Mouse (Mus musculus) erythroblast, adult 5-6 weeks (primary cell): Measurements from ENCODE around the gene Pak2. TPM values are rescaled to one million over a fixed set of nuclear protein-coding genes. Genes with fewer than 3 reads are reported as not detected.
A peak's percentile ranks its signal among the peaks of the same experiment; 100 is the strongest.

Experiments used
- ATAC-seq: replicated peaks from 2 replicates; pipeline ENCODE4 v1.8.0; 2016; ENCODE audit warnings: moderate number of reproducible peaks, mild to moderate bottlenecking, moderate TSS enrichment, inconsistent platforms; ENCODE audit not compliant: poor library complexity, low FRiP score, severe bottlenecking
- total RNA-seq, 2 experiments: library from RNA; stranded (forward) in 1 of 2; stranded (reverse) in 1 of 2; fragments of 150-400 nt in 1 of 2; fragments of 200-764, 138-1000 nt in 1 of 2; gene quantifications; 2 replicates each; pipeline versions ENCODE4 v1.2.3 to v1.2.4; 2015 to 2017; ENCODE audit warnings: low replicate concordance in 2 of 2

Pak2 gene
- total RNA-seq, 2 experiments from 2014 or later: 10.2 to 18.1 TPM

DNA sequence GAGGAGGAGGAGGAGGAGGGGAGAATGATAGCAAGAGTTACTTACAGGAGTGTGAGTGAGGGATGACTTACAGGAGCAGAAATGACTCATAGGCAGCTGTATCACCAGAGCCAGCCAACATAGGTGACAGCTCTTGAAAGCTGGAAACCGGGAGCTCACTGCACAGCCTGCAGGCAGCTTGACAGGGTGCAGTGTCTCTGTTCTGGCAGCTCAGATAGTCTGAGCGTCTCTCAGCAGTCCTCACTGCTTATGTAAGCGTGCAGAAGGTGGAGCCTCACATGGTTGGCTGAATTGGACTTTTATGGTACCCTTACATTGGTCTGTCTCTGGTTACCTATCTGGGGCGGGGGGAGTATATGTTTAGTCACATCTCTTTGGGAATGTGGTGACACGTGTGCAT, 69.2 kb downstream of the Pak2 start:
- no peak for ATAC-seq

DNA sequence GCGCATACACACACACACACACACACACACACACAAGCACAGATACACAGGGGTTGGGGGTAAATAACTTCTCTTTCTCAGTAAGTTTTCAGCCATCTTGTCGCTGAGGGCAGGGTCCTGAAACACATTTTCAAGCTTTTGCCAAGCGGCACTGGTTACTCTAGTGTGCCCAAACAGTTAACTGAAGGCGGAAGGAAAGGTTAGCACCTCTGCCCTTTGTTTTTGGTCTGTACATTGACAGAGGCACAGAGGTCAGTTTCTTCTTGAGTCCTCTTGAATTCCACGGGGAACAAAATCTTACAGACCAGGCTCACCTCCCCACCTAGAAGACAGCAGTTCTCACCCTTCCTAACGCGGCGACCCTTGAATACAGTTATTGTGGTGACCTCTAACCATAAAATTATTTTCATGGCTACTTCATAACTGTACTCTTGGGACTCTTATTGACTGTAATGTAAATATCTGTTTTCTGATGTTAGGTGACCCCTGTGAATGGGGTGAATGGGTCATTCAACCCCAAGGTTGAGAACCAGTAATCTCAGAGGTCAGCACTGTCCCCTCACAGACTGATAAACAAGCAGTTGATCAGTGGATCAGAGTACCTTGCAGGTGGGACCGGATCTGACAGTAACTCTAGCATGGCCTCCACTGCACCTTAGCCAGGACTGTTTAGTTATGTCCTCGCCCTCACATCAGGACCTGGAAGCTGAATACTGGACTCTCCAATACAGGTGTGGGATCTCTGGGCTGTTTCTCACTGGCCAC, 70.4 kb downstream of the Pak2 start:
- ATAC-seq: no peak

DNA sequence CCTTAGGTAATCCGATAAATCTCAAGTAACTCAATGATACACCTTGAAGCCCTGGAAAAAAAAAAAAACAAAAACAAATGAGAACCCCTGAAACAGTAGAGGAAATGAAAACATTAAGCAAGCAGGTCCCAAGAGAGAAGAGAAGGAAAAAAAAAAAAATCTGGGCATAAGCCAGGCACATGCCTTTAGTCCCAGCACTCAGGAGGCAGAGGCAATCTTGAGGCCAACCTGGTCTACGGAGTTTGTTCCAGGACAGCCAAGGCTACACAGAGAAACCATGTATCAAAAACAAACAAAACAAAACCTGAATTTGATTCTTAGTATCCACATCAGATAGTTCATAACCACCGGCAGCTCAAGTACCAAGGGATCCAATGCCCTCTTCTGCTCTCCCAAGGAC, 74.4 kb downstream of the Pak2 start:
- ATAC-seq: no peak

DNA sequence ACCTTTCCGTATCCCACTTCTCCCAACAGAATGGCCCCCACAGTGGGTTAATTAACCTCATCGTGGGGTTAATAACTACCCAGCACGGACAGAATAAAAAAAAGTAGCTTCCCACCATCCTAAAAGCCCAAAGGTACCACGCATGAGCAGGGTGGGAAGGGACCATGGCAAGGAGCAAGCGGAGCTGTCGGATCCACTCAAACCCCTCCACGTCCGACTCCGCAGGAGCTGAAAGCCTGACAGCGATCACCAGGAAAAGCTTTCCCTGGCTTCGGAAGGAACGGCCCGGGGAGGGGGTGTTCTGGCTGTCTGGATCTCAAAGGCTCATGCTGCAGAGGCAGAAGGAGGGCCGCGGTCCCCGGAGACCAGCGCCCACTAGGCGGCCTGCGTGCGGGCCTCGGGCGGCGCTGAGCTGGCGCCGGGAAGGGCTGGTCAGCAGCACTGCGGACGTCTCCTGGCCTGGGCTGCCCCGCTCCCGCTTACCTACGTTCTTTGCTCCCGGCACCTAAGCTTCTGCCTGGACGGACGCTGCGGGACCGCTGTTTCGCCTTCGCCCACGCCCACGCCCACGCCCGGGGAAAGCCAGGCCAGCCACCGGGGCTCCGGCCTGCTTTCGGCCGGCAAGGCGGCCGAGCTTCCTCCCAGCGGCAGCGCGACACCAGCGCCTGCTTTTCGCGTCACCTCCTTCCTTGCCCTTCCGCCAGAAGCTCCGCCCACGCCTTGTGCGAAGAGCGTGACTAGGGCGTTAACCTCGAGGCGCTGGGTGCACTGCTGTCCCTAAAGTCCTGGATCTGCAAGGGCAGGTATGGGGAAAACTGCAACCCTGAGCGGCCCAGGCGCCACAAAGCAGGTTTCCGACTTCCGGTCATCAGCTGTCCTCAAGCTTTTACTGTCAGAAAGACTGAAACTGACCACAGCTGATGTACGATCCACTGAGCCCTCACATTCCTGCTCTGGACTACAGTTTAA, 76.3 kb downstream of the Pak2 start, which contains the start of gene Senp5:
TSS of gene Senp5 (minus strand) at position 779 of the 969 bp plus-strand sequence.
- ATAC-seq: peak; percentile 100

DNA sequence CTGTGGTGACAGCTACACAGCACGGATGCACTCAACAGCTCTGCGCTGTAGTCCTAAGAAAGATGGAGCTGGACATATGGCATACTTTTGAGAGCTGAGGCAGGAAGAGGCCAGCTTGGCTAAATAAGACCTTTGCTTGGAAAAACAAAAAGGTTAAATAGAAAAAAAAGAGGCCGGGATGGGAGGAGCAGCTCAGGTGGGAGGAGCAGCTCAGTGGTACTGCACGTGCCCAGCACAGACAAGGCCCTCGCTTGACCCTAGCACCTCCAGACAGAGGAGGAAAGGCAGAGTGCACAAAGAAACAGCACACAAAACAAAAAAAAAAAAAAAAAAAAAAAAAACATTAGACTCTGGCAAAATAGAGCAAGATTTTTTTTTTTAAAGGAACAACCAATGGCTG, 82.8 kb downstream of the Pak2 start:
- ATAC-seq: no peak

DNA sequence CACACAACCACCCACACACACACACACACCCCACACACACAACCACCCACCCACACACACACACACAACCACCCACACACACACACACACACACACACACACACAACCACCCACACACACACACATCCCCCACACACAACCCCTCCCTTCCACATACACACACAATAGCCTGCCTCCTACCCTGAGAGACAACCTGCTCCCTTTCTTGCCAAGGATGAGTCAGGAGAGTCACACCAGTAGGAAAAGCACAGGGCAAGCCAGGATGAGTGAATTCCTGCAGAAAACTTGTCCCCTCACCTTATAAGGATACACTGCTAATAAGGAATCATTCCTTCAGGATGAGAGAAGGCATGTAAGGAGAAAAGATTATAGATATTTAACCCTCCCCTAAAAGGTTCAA, 85.2 kb downstream of the Pak2 start:
- no peak for ATAC-seq

DNA sequence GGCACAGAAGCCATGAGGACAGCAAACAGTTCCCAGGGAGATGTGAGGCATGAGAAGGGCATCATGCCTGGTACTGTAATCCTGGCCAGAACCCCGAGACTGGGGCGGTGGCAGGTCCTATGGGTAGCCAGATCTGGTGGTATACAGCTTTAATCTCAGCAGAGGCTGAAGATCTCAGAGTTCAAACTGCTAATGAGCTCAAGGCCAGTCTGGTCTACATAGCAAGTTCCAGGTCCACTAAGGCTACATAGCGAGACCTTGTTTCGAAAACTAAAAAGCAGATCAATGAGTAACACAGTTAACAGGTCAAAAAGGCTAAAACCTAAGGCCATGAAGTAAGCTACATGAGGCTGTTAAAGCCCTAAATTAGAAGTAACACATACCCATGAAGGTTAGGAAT, 85.9 kb downstream of the Pak2 start:
- no peak for ATAC-seq

DNA sequence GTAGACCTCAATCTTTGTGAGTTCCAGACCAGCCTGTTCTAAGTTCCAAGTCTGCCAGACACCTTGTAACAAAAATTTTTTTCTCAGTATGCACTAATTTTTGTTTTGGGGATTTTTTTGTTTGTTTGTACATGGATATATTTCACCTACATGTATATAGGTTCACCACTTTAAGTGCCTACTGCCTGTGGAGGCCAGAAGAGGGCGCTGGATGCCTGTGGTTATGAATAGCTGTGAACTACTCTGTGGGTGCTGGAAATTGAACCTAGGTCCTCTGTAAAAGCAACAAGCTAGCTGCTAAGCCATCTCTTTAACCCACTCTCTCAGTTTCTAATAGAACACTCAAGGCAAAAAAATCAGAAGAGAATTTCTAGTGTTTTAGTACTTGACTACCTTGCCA, 87.1 kb downstream of the Pak2 start:
- no peak for ATAC-seq

DNA sequence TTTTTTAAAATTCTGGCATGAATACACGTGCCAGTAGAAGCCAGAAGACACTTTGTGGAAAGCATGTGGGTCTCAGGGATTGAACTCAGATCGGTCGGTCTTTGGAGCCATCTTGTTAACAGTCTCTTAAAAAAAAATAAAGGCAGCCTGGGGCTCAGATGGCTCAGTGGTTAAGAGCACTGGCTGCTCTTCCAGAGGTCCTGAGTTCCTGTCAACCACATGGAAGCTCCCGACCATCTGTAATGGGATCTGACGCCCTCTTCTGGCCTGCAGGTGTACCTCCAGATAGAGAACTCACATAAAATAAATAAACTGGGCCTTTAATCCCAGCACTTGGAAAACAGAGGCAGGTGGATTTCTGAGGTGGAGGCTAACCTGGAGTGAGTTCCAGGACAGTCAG, 98.2 kb downstream of the Pak2 start:
- ATAC-seq: no peak

DNA sequence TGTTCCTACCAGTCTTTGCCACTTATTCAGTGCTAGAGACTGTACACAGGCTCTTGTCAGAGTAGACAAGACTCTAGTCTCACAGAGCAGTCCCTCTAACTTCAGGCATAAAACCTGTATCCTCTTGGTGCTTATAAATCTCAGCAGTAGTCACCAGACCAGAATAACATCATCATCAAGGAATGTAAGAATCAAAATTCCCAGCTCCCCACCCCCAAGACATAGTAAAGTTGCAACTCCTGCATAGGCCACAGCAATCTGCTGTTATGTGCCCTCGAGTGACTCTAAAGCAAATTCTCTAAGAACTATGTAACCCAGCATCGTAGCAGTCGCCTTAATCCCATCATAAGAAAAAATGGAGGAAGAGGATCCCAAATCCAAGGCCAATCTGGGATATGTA, 99.6 kb downstream of the Pak2 start:
- ATAC-seq: no peak

DNA sequence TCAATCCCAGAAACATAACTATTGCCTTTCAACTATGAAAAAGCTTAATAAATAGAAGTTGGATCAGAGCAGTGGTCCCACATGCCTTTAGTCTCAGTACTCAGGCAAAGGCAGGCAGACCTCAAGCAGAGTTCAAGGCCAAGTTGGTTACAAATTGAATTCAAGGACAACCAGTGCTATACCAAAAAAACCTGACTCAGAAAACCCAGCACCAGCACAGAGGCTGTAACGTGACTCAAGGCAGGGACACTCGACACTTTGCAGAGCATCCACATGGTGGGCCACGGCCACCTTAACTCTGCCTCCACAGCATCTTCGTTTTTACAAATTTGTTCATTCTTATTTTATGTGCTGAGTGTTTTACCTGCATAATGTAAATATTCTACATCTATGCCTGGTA, 103.9 kb downstream of the Pak2 start:
- ATAC-seq: no peak

Other genes starting within 250 kb of the Pak2 start
- not detected in 2 replicates for gene Meltf, start 200.5 kb downstream of the Pak2 start, total RNA-seq (2015; ENCODE audit: low replicate concordance)
- gene Meltf, start 200.5 kb downstream of the Pak2 start, total RNA-seq (2017; ENCODE audit: low replicate concordance): not detected in 2 replicates
- gene Pigz, start 145.5 kb downstream of the Pak2 start, total RNA-seq (2015; ENCODE audit: low replicate concordance): 1.9 TPM in 1 of 2 replicates, not detected in the other
- 0.09 and 0.98 TPM in 2 replicates for gene Pigz, start 145.5 kb downstream of the Pak2 start, total RNA-seq (2017; ENCODE audit: low replicate concordance)
- gene 0610012G03Rik, start 130.8 kb downstream of the Pak2 start, total RNA-seq (2015; ENCODE audit: low replicate concordance): 3.1 and 14.0 TPM in 2 replicates
- gene 0610012G03Rik, start 130.8 kb downstream of the Pak2 start, total RNA-seq (2017; ENCODE audit: low replicate concordance): 1.3 and 7.2 TPM in 2 replicates
- 3.1 and 11.7 TPM in 2 replicates for gene Ncbp2, start 130.8 kb downstream of the Pak2 start, total RNA-seq (2015; ENCODE audit: low replicate concordance)
- gene Ncbp2, start 130.8 kb downstream of the Pak2 start, total RNA-seq (2017; ENCODE audit: low replicate concordance): 4.9 and 8.9 TPM in 2 replicates
- gene Senp5, start 76.1 kb downstream of the Pak2 start, total RNA-seq (2015; ENCODE audit: low replicate concordance): 2.3 and 4.4 TPM in 2 replicates
- 2.8 and 4.6 TPM in 2 replicates for gene Senp5, start 76.1 kb downstream of the Pak2 start, total RNA-seq (2017; ENCODE audit: low replicate concordance)
- gene Pigx, start 20.4 kb upstream of the Pak2 start, total RNA-seq (2015; ENCODE audit: low replicate concordance): 16.9 and 30.4 TPM in 2 replicates
- gene Pigx, start 20.4 kb upstream of the Pak2 start, total RNA-seq (2017; ENCODE audit: low replicate concordance): 5.9 and 18.3 TPM in 2 replicates
- 13.4 and 15.4 TPM in 2 replicates for gene Cep19, start 20.5 kb upstream of the Pak2 start, total RNA-seq (2015; ENCODE audit: low replicate concordance)
- gene Cep19, start 20.5 kb upstream of the Pak2 start, total RNA-seq (2017; ENCODE audit: low replicate concordance): 9.1 and 15.0 TPM in 2 replicates
- 29.0 and 38.5 TPM in 2 replicates for gene Nrros, start 86.3 kb upstream of the Pak2 start, total RNA-seq (2015; ENCODE audit: low replicate concordance)
- 18.1 and 25.4 TPM in 2 replicates for gene Nrros, start 86.3 kb upstream of the Pak2 start, total RNA-seq (2017; ENCODE audit: low replicate concordance)
- gene Bex6, start 100.5 kb upstream of the Pak2 start, total RNA-seq (2015; ENCODE audit: low replicate concordance): 1.9 and 6.9 TPM in 2 replicates
- gene Bex6, start 100.5 kb upstream of the Pak2 start, total RNA-seq (2017; ENCODE audit: low replicate concordance): 3.2 and 7.8 TPM in 2 replicates
- 1.9 and 2.7 TPM in 2 replicates for gene Fbxo45, start 167.8 kb upstream of the Pak2 start, total RNA-seq (2015; ENCODE audit: low replicate concordance)
- 8.0 and 10.0 TPM in 2 replicates for gene Fbxo45, start 167.8 kb upstream of the Pak2 start, total RNA-seq (2017; ENCODE audit: low replicate concordance)
- gene Wdr53, start 167.9 kb upstream of the Pak2 start, total RNA-seq (2015; ENCODE audit: low replicate concordance): 0.58 and 2.3 TPM in 2 replicates
- 5.3 and 5.6 TPM in 2 replicates for gene Wdr53, start 167.9 kb upstream of the Pak2 start, total RNA-seq (2017; ENCODE audit: low replicate concordance)
- not detected in 2 replicates for gene Smco1, start 192.1 kb upstream of the Pak2 start, total RNA-seq (2015; ENCODE audit: low replicate concordance)
- not detected in 2 replicates for gene Smco1, start 192.1 kb upstream of the Pak2 start, total RNA-seq (2017; ENCODE audit: low replicate concordance)
- gene Rnf168, start 198.1 kb upstream of the Pak2 start, total RNA-seq (2015; ENCODE audit: low replicate concordance): 5.0 and 10.0 TPM in 2 replicates
- 27.6 and 29.0 TPM in 2 replicates for gene Rnf168, start 198.1 kb upstream of the Pak2 start, total RNA-seq (2017; ENCODE audit: low replicate concordance)